Mouse (Mus musculus): Measurements from ENCODE around the gene Iqck.

GRCm38 (mm10) chr7:118837901-118838300 is 17.7 kb upstream of the Iqck start:
- TF ChIP-seq POLR2A (IDR thresholded peaks at IDR 0.05; ENCODE audit: borderline replicate concordance, insufficient read depth, low read length) (no peak), CTCF (IDR thresholded peaks at IDR 0.05; ENCODE audit: borderline replicate concordance, insufficient read depth, low read depth, low read length) (no peak)

All from cerebellum, adult 2 months (tissue).